Mouse (Mus musculus) G1E (cell line): Measurements from ENCODE around the gene Mael.

Source experiments
- CTCF ChIP-seq: IDR thresholded peaks from 2 replicates; pipeline ENCODE4 v1.5.1; 2012; ENCODE audit warnings: low read depth, low read length, inconsistent platforms, mixed read lengths
- GATA1 ChIP-seq: IDR thresholded peaks from 2 replicates; pipeline ENCODE4 v1.6.1; 2012; ENCODE audit warnings: borderline replicate concordance, low read length, inconsistent platforms, mixed read lengths
- TAL1 ChIP-seq: conservative IDR thresholded peaks from 2 replicates; pipeline ENCODE4 v1.6.1; 2012; ENCODE audit warnings: low read depth, low read length, inconsistent platforms, mixed read lengths

GRCm38 (mm10) chr1:166184391-166185229 is 53.9 kb downstream of the Mael start:
- no peak for TF ChIP-seq CTCF
- TF ChIP-seq GATA1 = no peak
- TF ChIP-seq TAL1 = no peak
